Mouse (Mus musculus) CH12.LX (cell line): ENCODE data around the gene Tmed4. TPM values are rescaled to one million over a fixed set of nuclear protein-coding genes. Genes with fewer than 3 reads are reported as not detected.

Experiments
- DNase-seq: peaks from one replicate; pipeline ENCODE4 v3.0.0-alpha.2; 2013; ENCODE audit errors: extremely low read depth
- H3K27ac ChIP-seq: 2 replicates; pipeline ENCODE4 v1.5.1; 2012; ENCODE audit warnings: low read depth, mild to moderate bottlenecking, control low read depth, moderate library complexity; ENCODE audit not compliant: insufficient read depth
- H3K27me3 ChIP-seq: replicated peaks from 2 replicates; pipeline ENCODE3; 2012; ENCODE audit warnings: inconsistent platforms
- H3K36me3 ChIP-seq, 2 experiments: replicated peaks in 1 of 2; 2 replicates each; pipeline versions ENCODE3 to v1.6.1; 2012; ENCODE audit warnings: inconsistent platforms in 1 of 2, low read length in 1 of 2, mild to moderate bottlenecking in 1 of 2, mixed read lengths in 1 of 2, moderate library complexity in 1 of 2; ENCODE audit not compliant: control insufficient read depth in 1 of 2, insufficient read depth in 1 of 2
- H3K4me1 ChIP-seq, 2 experiments: 2 replicates each; pipeline ENCODE4 v1.6.1; 2012; ENCODE audit warnings: inconsistent platforms in 1 of 2, moderate library complexity in 1 of 2; ENCODE audit not compliant: insufficient read depth in 2 of 2, control insufficient read depth in 1 of 2
- H3K4me2 ChIP-seq: 2 replicates; pipeline ENCODE4 v1.6.1; 2012; ENCODE audit warnings: low read depth, mild to moderate bottlenecking, control low read depth; ENCODE audit not compliant: poor library complexity, insufficient read depth, severe bottlenecking
- H3K4me3 ChIP-seq, 3 experiments: fragments of 150-350 bp in 1 of 3; sonication (generic) in 1 of 3; replicated peaks in 1 of 3; 2 replicates each; pipeline versions ENCODE3 to v1.5.1; 2011 to 2012; ENCODE audit warnings: low read depth in 2 of 3, low read length in 2 of 3, mild to moderate bottlenecking in 2 of 3, moderate library complexity in 2 of 3, control low read depth in 1 of 3, improper control_type of control experiment in 1 of 3, inconsistent platforms in 1 of 3, mixed read lengths in 1 of 3; ENCODE audit not compliant: poor library complexity in 1 of 3
- H3K79me2 ChIP-seq: replicated peaks from 2 replicates; pipeline ENCODE4 v1.6.1; 2012; ENCODE audit warnings: mild to moderate bottlenecking, moderate library complexity; ENCODE audit not compliant: control insufficient read depth, poor library complexity, insufficient read depth, severe bottlenecking; ENCODE audit errors: extremely low read depth
- H3K9ac ChIP-seq: 2 replicates; pipeline ENCODE4 v1.6.1; 2012; ENCODE audit warnings: low read depth, mild to moderate bottlenecking, control low read depth, moderate library complexity; ENCODE audit not compliant: insufficient read depth
- H3K9me3 ChIP-seq: replicated peaks from 2 replicates; pipeline ENCODE3; 2012; ENCODE audit warnings: low read length, inconsistent platforms, mixed read lengths
- BHLHE40 ChIP-seq: IDR thresholded peaks from 2 replicates; pipeline ENCODE4 v1.6.1; 2011; ENCODE audit warnings: mild to moderate bottlenecking, low read depth, low read length, improper control_type of control experiment
- CHD1 ChIP-seq: IDR thresholded peaks from 2 replicates; pipeline ENCODE4 v1.6.1; 2012; ENCODE audit warnings: low read depth, low read length, improper control_type of control experiment, inconsistent platforms
- CHD2 ChIP-seq: IDR thresholded peaks from 2 replicates; pipeline ENCODE4 v1.6.1; 2011; ENCODE audit warnings: low read length, improper control_type of control experiment
- CTCF ChIP-seq, 2 experiments: IDR thresholded peaks in 1 of 2; conservative IDR thresholded peaks in 1 of 2; 2 replicates each; pipeline ENCODE4 v1.5.1; 2011 to 2012; ENCODE audit warnings: low read depth in 2 of 2, low read length in 2 of 2, improper control_type of control experiment in 1 of 2, inconsistent platforms in 1 of 2, mild to moderate bottlenecking in 1 of 2, moderate library complexity in 1 of 2
- E2F4 ChIP-seq: IDR thresholded peaks from 2 replicates; pipeline ENCODE4 v1.6.1; 2011; ENCODE audit warnings: low read depth, low read length, improper control_type of control experiment; ENCODE audit not compliant: insufficient replicate concordance
- ELF1 ChIP-seq: IDR thresholded peaks from 2 replicates; pipeline ENCODE4 v1.6.1; 2014; ENCODE audit warnings: low read depth, mild to moderate bottlenecking, inconsistent platforms, low read length, improper control_type of control experiment
- EP300 ChIP-seq: IDR thresholded peaks from 2 replicates; pipeline ENCODE4 v1.6.1; 2011; ENCODE audit warnings: low read length, improper control_type of control experiment
- ETS1 ChIP-seq: conservative IDR thresholded peaks from 2 replicates; pipeline ENCODE4 v1.6.1; 2012; ENCODE audit warnings: low read depth, mild to moderate bottlenecking, inconsistent platforms, low read length, improper control_type of control experiment, moderate library complexity
- GABPA ChIP-seq: IDR thresholded peaks from 2 replicates; pipeline ENCODE4 v1.6.1; 2012; ENCODE audit warnings: low read depth, low read length, improper control_type of control experiment, inconsistent platforms; ENCODE audit not compliant: insufficient replicate concordance
- HCFC1 ChIP-seq: IDR thresholded peaks from 2 replicates; pipeline ENCODE4 v1.6.1; 2012; ENCODE audit warnings: low read depth, mild to moderate bottlenecking, inconsistent platforms, low read length, improper control_type of control experiment
- IRF4 ChIP-seq: IDR thresholded peaks from 2 replicates; pipeline ENCODE4 v1.6.1; 2014; ENCODE audit warnings: low read depth, mild to moderate bottlenecking, inconsistent platforms, low read length, improper control_type of control experiment
- JUN ChIP-seq: IDR thresholded peaks from 2 replicates; pipeline ENCODE4 v1.6.1; 2011; ENCODE audit warnings: low read depth, mild to moderate bottlenecking, low read length, improper control_type of control experiment, moderate library complexity; ENCODE audit not compliant: insufficient read depth
- JUND ChIP-seq: conservative IDR thresholded peaks from 2 replicates; pipeline ENCODE4 v1.6.1; 2011; ENCODE audit warnings: low read depth, low read length, improper control_type of control experiment
- KAT2A ChIP-seq: IDR thresholded peaks from 2 replicates; pipeline ENCODE4 v1.6.1; 2012; ENCODE audit warnings: low read length, improper control_type of control experiment, inconsistent platforms; ENCODE audit not compliant: insufficient replicate concordance
- MAX ChIP-seq: IDR thresholded peaks from 2 replicates; pipeline ENCODE4 v1.6.1; 2011; ENCODE audit warnings: low read length, improper control_type of control experiment
- MAZ ChIP-seq: IDR thresholded peaks from 2 replicates; pipeline ENCODE4 v1.6.1; 2012; ENCODE audit warnings: low read depth, mild to moderate bottlenecking, inconsistent platforms, low read length, improper control_type of control experiment, moderate library complexity
- MEF2A ChIP-seq: IDR thresholded peaks from 2 replicates; pipeline ENCODE4 v1.6.1; 2014; ENCODE audit warnings: low read depth, mild to moderate bottlenecking, inconsistent platforms, low read length, improper control_type of control experiment, borderline replicate concordance
- MYC ChIP-seq: IDR thresholded peaks from 2 replicates; pipeline ENCODE4 v1.6.1; 2011; ENCODE audit warnings: low read depth, mild to moderate bottlenecking, improper control_type of control experiment, low read length
- NELFE ChIP-seq: IDR thresholded peaks from 2 replicates; pipeline ENCODE4 v1.6.1; 2011; ENCODE audit warnings: low read depth, low read length, improper control_type of control experiment
- NRF1 ChIP-seq: IDR thresholded peaks from 2 replicates; pipeline ENCODE4 v1.6.1; 2014; ENCODE audit warnings: low read depth, mild to moderate bottlenecking, inconsistent platforms, low read length, improper control_type of control experiment, moderate library complexity
- PAX5 ChIP-seq: IDR thresholded peaks from 2 replicates; pipeline ENCODE4 v1.6.1; 2012; ENCODE audit warnings: low read length, inconsistent platforms, mixed read lengths
- POLR2A ChIP-seq: IDR thresholded peaks from 2 replicates; pipeline ENCODE4 v1.6.1; 2011; ENCODE audit warnings: low read depth, mild to moderate bottlenecking, improper control_type of control experiment, low read length
- POLR2AphosphoS2 ChIP-seq: IDR thresholded peaks from 2 replicates; pipeline ENCODE4 v1.6.1; 2011; ENCODE audit warnings: low read depth, low read length, improper control_type of control experiment
- RAD21 ChIP-seq: IDR thresholded peaks from 2 replicates; pipeline ENCODE4 v1.6.1; 2011; ENCODE audit warnings: low read depth, mild to moderate bottlenecking, low read length, improper control_type of control experiment, moderate library complexity
- RCOR1 ChIP-seq: conservative IDR thresholded peaks from 2 replicates; pipeline ENCODE4 v1.6.1; 2012; ENCODE audit warnings: low read depth, mild to moderate bottlenecking, inconsistent platforms, low read length, improper control_type of control experiment
- TBP ChIP-seq: conservative IDR thresholded peaks from 2 replicates; pipeline ENCODE4 v1.6.1; 2011; ENCODE audit warnings: low read depth, low read length, improper control_type of control experiment
- TCF12 ChIP-seq: IDR thresholded peaks from 2 replicates; pipeline ENCODE4 v1.6.1; 2014; ENCODE audit warnings: low read depth, mild to moderate bottlenecking, inconsistent platforms, low read length, improper control_type of control experiment
- UBTF ChIP-seq: IDR thresholded peaks from 2 replicates; pipeline ENCODE4 v1.6.1; 2012; ENCODE audit warnings: low read depth, mild to moderate bottlenecking, inconsistent platforms, low read length, improper control_type of control experiment, moderate library complexity
- USF1 ChIP-seq: IDR thresholded peaks from 2 replicates; pipeline ENCODE4 v1.6.1; 2014; ENCODE audit warnings: low read depth, mild to moderate bottlenecking, inconsistent platforms, low read length, improper control_type of control experiment
- ZMIZ1 ChIP-seq: IDR thresholded peaks from 2 replicates; pipeline ENCODE4 v1.6.1; 2012; ENCODE audit warnings: low read depth, mild to moderate bottlenecking, inconsistent platforms, low read length, improper control_type of control experiment
- dilution Hi-C: fragments of 300-500 bp; cut with MboI; formaldehyde crosslinking; loops from 2 replicates; pipeline ENCODE4 v1.14.3; 2020; ENCODE audit warnings: low sequenced_read_pairs; ENCODE audit not compliant: extremely low pct_unique_long_range_greater_than_20kb, extremely low pct_ligation_motif_present
- in situ Hi-C: fragments of 300-500 bp; cut with MboI; formaldehyde crosslinking; loops from 3 replicates; pipeline ENCODE4 v1.14.3; 2019; ENCODE audit warnings: low sequenced_read_pairs, low pct_ligation_motif_present, low pct_unique_long_range_greater_than_20kb, mixed read lengths
- polyA plus RNA-seq: library from polyadenylated mRNA; unstranded; fragments of >175 nt; gene quantifications from 2 replicates; pipeline ENCODE4 v1.2.1, GENCODE M21; 2012; ENCODE audit warnings: low read depth; ENCODE audit not compliant: insufficient read length
- total RNA-seq, 2 experiments: library from RNA; depleted of rRNA; stranded (reverse); fragments of 300-350 nt in 1 of 2; fragments of >200 nt in 1 of 2; gene quantifications; 2 replicates each; pipeline ENCODE4 v1.2.3; 2012 to 2014

The Tmed4 gene
- total and polyA plus RNA-seq, 3 experiments, result 50.6 to 59.9 (median 54.1) TPM

- peak; percentile 39 for TF ChIP-seq CHD1
- TF ChIP-seq TBP, result peak; percentile 84
Observed at GRCm38 (mm10) chr11:6292116-6292987, 17.7 kb upstream of the Tmed4 start (continued).

DNA sequence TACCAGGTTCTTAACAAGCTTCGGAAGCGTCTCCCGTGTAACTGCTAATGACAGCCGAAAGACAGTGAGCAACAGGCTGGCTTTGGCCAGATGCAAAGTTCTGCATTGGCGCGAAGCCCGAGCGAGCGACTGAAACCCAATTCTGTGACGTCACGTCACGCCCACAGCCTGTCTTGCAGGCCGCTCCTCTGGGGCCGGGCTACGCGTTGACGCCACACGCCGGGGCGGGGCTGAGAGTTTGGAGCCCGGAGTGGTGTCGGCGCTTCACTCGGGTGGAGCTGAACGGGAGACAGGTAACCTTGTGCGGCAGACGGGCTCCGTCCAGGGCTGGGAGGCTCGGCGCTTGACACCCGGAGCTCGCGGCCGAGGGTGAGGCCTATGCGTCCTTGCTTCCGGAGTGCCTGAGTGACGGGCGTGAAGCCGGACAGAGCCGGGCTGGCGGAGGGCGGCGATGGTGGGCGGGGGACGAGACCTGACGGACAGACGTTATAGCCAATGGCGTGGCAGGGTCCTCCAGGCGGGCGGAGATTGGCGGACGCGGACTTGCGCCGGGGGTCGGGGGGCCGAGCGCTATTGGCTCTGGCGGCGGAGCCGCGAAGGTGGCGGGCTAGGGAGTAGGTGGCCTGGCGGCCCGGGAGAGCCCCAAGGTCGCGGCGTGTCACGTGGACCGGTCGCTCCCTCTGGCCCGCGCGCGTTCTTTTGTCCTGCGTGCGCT, 16.9 kb upstream of the Tmed4 start, which contains the start of gene Ogdh:
TSS of gene Ogdh (plus strand) at position 233 of the 715 bp plus-strand sequence.
- peak within 1 kb of the TSS; percentile 72 to 98 (median 83) for H3K4me3 ChIP-seq
- peak within 1 kb of the TSS; percentile 90 for H3K27ac ChIP-seq
- H3K79me2 ChIP-seq, result peaks cover 38% of the 10 kb centered on the region
- H3K9ac ChIP-seq, result peak within 1 kb of the TSS; percentile 92
- peak within 1 kb of the TSS; percentile 84 for H3K4me2 ChIP-seq
- peaks cover 6 to 34% of the 10 kb centered on the region in 2 experiments; a peak in 3 of 4 replicates for H3K4me1 ChIP-seq
- peaks cover 2 to 13% of the 10 kb centered on the region in 2 experiments for H3K36me3 ChIP-seq
- peak; percentile 100 for DNase-seq
- TF ChIP-seq USF1 (peak; percentile 70), ZMIZ1 (peak; percentile 77), MAZ (peak; percentile 40; the same call in 1 of the 2 replicates), ELF1 (peak; percentile 51; the same call in 1 of the 2 replicates), MEF2A (peak; percentile 54; the same call in 1 of the 2 replicates), JUN (no peak), RAD21 (no peak), GABPA (peak; percentile 57), POLR2AphosphoS2 (0 out of 2 replicates have a peak, but pooled peaks have one; percentile 7), RCOR1 (no peak; the same call in 1 of the 2 replicates), NRF1 (peak; percentile 33; the same call in 1 of the 2 replicates), HCFC1 (no peak; the same call in 1 of the 2 replicates), CHD1 (no peak), KAT2A (0 out of 2 replicates have a peak, but pooled peaks have one; percentile 28), MYC (peak; percentile 65; the same call in 1 of the 2 replicates), CTCF (conservative IDR thresholded peaks at IDR 0.05 in 1 of 2, IDR thresholded peaks at IDR 0.05 in 1 of 2; ENCODE audit: low read depth in 2 of 2, low read length in 2 of 2) (no peak), TCF12 (peak; percentile 74), EP300 (no peak), PAX5 (no peak), POLR2A (peak; percentile 97), E2F4 (peak; percentile 95; the same call in 1 of the 2 replicates), BHLHE40 (peak; percentile 50; the same call in 1 of the 2 replicates), TBP (peak; percentile 79; the same call in 1 of the 2 replicates), JUND (peak; percentile 48; the same call in 1 of the 2 replicates), IRF4 (no peak; the same call in 1 of the 2 replicates), MAX (peak; percentile 84), UBTF (no peak), ETS1 (peak; percentile 54), CHD2 (no peak), NELFE (peak; percentile 82)
- in situ Hi-C loops, result no loop called here
- dilution Hi-C loops, result no loop called here
- no peaks in the 10 kb centered on the region for H3K9me3 ChIP-seq
- H3K27me3 ChIP-seq, result peaks cover 2% of the 10 kb centered on the region
